Mouse (Mus musculus): ENCODE results near the gene Fam71f2. TPM values are rescaled to one million over a fixed set of nuclear protein-coding genes. Genes with fewer than 3 reads are reported as not detected.
A peak's percentile ranks its signal among the peaks of the same experiment; 100 is the strongest.

Gene Fam71f2
- total and polyA plus RNA-seq, 3 experiments: 0.84 TPM; not detected in 2

DNA sequence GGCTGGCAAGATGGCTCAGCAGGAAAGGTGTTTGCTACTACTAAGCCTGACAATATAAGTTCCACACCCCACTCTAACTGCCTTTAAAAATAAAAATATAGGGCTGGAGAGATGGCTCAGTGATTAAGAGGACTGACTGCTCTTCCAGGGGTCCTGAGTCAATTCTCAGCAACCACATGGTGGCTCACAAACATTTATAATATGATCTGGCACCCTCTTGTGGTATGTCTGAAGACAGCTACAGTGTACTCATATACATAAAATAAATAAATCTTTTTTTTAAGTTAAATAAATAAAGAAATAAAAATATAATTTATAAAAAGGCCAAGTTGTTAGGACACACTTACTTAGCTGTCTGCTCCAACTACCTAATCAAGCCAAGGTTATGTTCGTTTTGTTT lies 37.1 kb upstream of the Fam71f2 start:
- TF ChIP-seq JUND (IDR thresholded peaks at IDR 0.05; ENCODE audit: low read depth, low read length): no peak
- no peak for TF ChIP-seq UBTF (IDR thresholded peaks at IDR 0.05; ENCODE audit: borderline replicate concordance, insufficient read depth, low read depth, low read length)
- TF ChIP-seq RAD21 (IDR thresholded peaks at IDR 0.05; ENCODE audit: low read depth, low read length): peak; percentile 43
- TF ChIP-seq MAX (IDR thresholded peaks at IDR 0.05; ENCODE audit: low read length): no peak
- no peak for TF ChIP-seq ELF1 (IDR thresholded peaks at IDR 0.05; ENCODE audit: low read depth, low read length)
- TF ChIP-seq SMC3 (IDR thresholded peaks at IDR 0.05; ENCODE audit: low read depth, low read length): peak; percentile 49
- TF ChIP-seq HCFC1 (IDR thresholded peaks at IDR 0.05; ENCODE audit: low read depth, low read length): no peak
- no peak for TF ChIP-seq BHLHE40 (IDR thresholded peaks at IDR 0.05; ENCODE audit: borderline replicate concordance, low read depth, low read length)
- TF ChIP-seq ZC3H11A (IDR thresholded peaks at IDR 0.05; ENCODE audit: low read depth, low read length): peak; percentile 30
- TF ChIP-seq KAT2A (conservative IDR thresholded peaks at IDR 0.05; ENCODE audit: low read depth, low read length): no peak
- 0 out of 2 replicates have a peak, but pooled peaks have one; percentile 19 for TF ChIP-seq MXI1 (IDR thresholded peaks at IDR 0.05; ENCODE audit: low read depth, low read length)
- TF ChIP-seq TBP (IDR thresholded peaks at IDR 0.05; ENCODE audit: low read depth, low read length): no peak
- no peak for TF ChIP-seq MAFK (IDR thresholded peaks at IDR 0.05; ENCODE audit: borderline replicate concordance, low read depth, low read length)
- TF ChIP-seq GABPA (IDR thresholded peaks at IDR 0.05; ENCODE audit: low read depth, low read length): no peak
- TF ChIP-seq GATA1 (IDR thresholded peaks at IDR 0.05; ENCODE audit: low read depth, low read length): no peak
- peak in 2 of 3 experiments; percentile 25 to 60; a peak in 3 of 6 replicates for TF ChIP-seq CTCF (IDR thresholded peaks at IDR 0.05 in 2 of 3, conservative IDR thresholded peaks at IDR 0.05 in 1 of 3; ENCODE audit: control insufficient read depth in 1 of 3, insufficient read depth in 1 of 3, low read depth in 2 of 3, low read length in 3 of 3, poor library complexity in 1 of 3, severe bottlenecking in 1 of 3)
- TF ChIP-seq TCF12 (IDR thresholded peaks at IDR 0.05; ENCODE audit: low read depth, low read length): no peak
- no peak for TF ChIP-seq CHD2 (IDR thresholded peaks at IDR 0.05; ENCODE audit: low read length)
- peak; percentile 82; the same call in 1 of the 2 replicates for TF ChIP-seq MYC (IDR thresholded peaks at IDR 0.05; ENCODE audit: low read depth, low read length)
- no peak for TF ChIP-seq POLR2AphosphoS2 (IDR thresholded peaks at IDR 0.05; ENCODE audit: low read length)
- no peak for TF ChIP-seq USF2 (IDR thresholded peaks at IDR 0.05; ENCODE audit: borderline replicate concordance in 1 of 2, insufficient read depth in 1 of 2, low read depth in 1 of 2, low read length in 2 of 2)
- no peak for TF ChIP-seq MEF2A (IDR thresholded peaks at IDR 0.05; ENCODE audit: extremely low read depth, insufficient replicate concordance, low read depth, low read length, poor library complexity, severe bottlenecking)
- no peak for TF ChIP-seq E2F4 (IDR thresholded peaks at IDR 0.05; ENCODE audit: borderline replicate concordance, low read depth, low read length)
- no peak for TF ChIP-seq ZNF384 (IDR thresholded peaks at IDR 0.05; ENCODE audit: low read depth, low read length)
- no peak for TF ChIP-seq EP300 (IDR thresholded peaks at IDR 0.05; ENCODE audit: low read depth in 1 of 2, low read length in 2 of 2)
- TF ChIP-seq TAL1 (IDR thresholded peaks at IDR 0.05; ENCODE audit: low read length): no peak
- TF ChIP-seq CHD1 (IDR thresholded peaks at IDR 0.05; ENCODE audit: low read depth, low read length): no peak
- no peak for TF ChIP-seq MAZ (IDR thresholded peaks at IDR 0.05; ENCODE audit: low read depth, low read length)
- no peak for TF ChIP-seq POLR2A (IDR thresholded peaks at IDR 0.05; ENCODE audit: control insufficient read depth in 1 of 2, insufficient read depth in 1 of 2, low read depth in 1 of 2, low read length in 2 of 2, poor library complexity in 1 of 2)
- no peak for TF ChIP-seq ETS1 (IDR thresholded peaks at IDR 0.05; ENCODE audit: low read depth, low read length)
- H3K9me3 ChIP-seq (replicated peaks; ENCODE audit: insufficient read depth, low read length): no peaks in the 10 kb centered on the region
- H3K79me2 ChIP-seq (ENCODE audit: control insufficient read depth, insufficient read depth, low read length, poor library complexity): no peaks in the 10 kb centered on the region
- H3K9ac ChIP-seq (ENCODE audit: control insufficient read depth, low read depth, low read length, poor library complexity, severe bottlenecking): no peak overlapping the region
- no peaks in the 10 kb centered on the region for H3K36me3 ChIP-seq (ENCODE audit: control insufficient read depth in 1 of 2, insufficient read depth in 2 of 2, low read length in 2 of 2)
- no peaks in the 10 kb centered on the region for H3K4me1 ChIP-seq (ENCODE audit: control insufficient read depth in 1 of 2, insufficient read depth in 2 of 2, low read length in 2 of 2)
- peaks cover 11 to 18% of the 10 kb centered on the region in 2 experiments for H3K27me3 ChIP-seq (ENCODE audit: control insufficient read depth in 1 of 2, insufficient read depth in 2 of 2, low read length in 2 of 2)
- no peak overlapping the region for H3K27ac ChIP-seq (ENCODE audit: control insufficient read depth, low read depth, low read length)
- DNase-seq (ENCODE audit: low read depth, low spot score): peak; percentile 62
- no peak overlapping the region for H3K4me3 ChIP-seq (ENCODE audit: control insufficient read depth in 1 of 2, insufficient read depth in 1 of 2, low read depth in 2 of 2, low read length in 2 of 2)
